Mouse (Mus musculus) liver, embryonic 14.5 days (tissue): ENCODE data around the gene Mpst.
A peak's percentile ranks its signal among the peaks of the same experiment; 100 is the strongest.

ENCODE experiments used
- CTCF ChIP-seq: IDR thresholded peaks from 2 replicates; pipeline ENCODE4 v1.5.1; 2016; ENCODE audit warnings: antibody characterized with exemption, low read depth, control low read depth
- EP300 ChIP-seq: IDR thresholded peaks from 2 replicates; pipeline ENCODE4 v1.6.1; 2016; ENCODE audit warnings: antibody characterized with exemption, low read depth

- TF ChIP-seq CTCF = peak; percentile 99
- no peak for TF ChIP-seq EP300
These were observed 16.1 kb downstream of the Mpst start for GRCm38 (mm10) chr15:78422046-78422956.
